Mouse (Mus musculus): ENCODE measurements around the gene Hist2h3b. TPM values are rescaled to one million over a fixed set of nuclear protein-coding genes. Genes with fewer than 3 reads are reported as not detected.
"Not testable (repeated sequence)": the region's sequence is repeated elsewhere in the genome, so short reads cannot be mapped to it uniquely, and the experiment has no call there.

Hist2h3b gene
- polyA plus RNA-seq, 3 experiments from 2014 or later, result 4.8 to 44.5 (median 9.0) TPM

GRCm38 (mm10) chr3:96262979-96263550 lies 5.4 kb upstream of the Hist2h3b start, which contains the start of gene Hist2h4:
TSS of gene Hist2h4 (minus strand) at chr3:96263311.
- peak; percentile 82 for ATAC-seq

DNA sequence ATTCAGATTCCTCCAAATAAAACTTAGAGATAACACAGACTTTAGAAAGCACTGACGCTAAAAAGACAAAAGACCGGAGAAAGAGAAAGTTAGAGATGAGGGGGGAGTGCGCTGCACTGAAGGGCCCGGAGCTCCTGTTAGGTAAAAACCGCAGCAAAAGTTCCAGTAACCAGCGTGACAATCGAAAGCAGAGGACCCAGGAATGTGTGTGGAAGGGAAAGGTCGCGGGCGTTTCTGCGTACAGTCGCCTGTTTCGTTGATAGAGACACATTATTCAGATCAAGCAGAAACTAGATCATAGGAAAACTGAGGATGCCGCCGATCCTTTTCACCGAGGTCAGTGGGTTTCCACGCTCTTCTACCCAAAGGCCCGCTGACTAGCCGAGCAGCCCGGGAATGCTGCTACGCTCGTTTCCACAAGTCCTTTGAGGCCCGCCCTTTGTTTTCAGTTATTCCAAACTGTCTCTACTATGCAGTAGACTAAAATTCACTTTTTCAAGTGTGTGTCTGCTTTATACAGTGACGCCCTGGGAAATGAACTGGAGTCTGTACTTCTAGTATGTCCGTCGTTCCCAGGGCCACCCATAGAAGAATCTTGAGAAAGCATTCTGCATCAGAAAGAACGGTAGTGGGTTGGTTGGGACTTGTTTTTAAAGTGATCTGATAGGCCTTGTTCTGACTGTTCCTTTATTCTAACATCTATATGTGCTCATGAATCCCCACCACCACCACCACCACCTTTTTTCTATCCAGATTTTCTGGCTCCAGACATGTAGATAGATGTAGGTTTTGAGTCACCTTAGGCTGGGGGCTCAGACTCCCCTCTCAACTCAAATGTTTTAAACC lies 4.7 kb upstream of the Hist2h3b start:
- ATAC-seq, result peak; percentile 36

DNA sequence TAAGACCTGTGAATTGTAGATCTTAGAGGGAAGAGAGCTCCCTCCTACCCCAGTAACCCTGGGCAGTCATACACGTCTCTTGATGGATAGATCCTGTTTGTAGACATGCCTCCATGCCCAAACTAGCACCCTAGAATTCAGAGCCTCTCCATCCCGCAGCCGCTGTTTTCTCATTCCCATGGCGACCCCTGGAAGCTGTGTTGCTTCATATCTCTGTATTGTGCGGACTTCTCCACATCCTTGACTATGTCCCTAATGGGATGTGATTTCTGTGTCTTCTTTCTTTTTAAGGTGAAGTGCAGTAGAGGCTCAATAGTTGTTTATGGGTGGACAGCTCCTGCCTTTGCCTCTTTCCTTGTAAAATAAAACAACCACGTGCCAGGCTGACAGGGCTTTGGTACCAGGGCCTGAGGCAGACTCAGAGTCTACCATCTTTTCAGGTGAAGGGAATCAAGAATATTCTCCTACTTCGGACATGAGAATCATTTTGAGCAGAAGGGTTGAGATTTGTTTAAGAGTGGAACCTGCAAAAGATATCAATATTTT lies 4.0 kb upstream of the Hist2h3b start:
- no peak for ATAC-seq

- no peak for ATAC-seq
Observed at GRCm38 (mm10) chr3:96266132-96266710, 2.2 kb upstream of the Hist2h3b start.

DNA sequence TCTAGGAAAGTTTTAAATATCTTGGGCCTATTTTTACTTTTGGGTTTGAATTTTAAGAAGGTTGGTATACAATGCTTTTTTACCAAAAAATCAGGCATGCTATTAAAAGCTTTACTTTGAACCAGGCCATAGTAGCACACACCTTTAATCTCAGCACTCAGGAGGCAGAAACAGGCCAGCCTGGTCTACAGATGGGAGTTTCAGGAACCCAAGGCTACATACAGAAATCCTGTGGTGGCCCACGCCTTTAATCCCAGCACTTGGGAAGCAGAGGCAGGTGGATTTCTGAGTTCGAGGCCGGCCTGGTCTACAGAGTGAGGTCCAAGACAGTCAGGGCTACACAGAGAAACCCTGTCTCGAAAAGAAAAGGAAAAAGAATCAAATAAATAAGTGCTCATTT lies 913 bp upstream of the Hist2h3b start:
- ATAC-seq, result no peak

DNA sequence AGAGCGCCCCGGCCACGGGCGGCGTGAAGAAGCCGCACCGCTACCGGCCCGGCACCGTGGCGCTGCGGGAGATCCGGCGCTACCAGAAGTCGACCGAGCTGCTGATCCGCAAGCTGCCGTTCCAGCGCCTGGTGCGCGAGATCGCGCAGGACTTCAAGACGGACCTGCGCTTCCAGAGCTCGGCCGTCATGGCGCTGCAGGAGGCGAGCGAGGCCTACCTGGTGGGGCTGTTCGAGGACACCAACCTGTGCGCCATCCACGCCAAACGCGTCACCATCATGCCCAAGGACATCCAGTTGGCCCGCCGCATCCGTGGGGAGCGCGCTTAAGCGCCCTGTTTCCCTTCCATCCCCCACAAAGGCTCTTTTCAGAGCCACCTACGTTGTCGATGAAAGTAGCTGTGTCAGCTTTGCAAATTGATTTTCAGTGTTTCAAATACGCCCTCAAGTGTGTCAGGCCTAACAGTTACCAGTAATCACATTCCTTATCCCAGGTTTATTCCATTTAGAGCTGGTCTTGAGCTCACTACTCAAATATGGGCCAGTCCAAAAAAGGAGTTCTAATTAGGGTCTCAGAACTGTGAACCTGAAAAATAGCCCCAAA lies 423 bp downstream of the Hist2h3b start:
- peak; percentile 18 for ATAC-seq

DNA sequence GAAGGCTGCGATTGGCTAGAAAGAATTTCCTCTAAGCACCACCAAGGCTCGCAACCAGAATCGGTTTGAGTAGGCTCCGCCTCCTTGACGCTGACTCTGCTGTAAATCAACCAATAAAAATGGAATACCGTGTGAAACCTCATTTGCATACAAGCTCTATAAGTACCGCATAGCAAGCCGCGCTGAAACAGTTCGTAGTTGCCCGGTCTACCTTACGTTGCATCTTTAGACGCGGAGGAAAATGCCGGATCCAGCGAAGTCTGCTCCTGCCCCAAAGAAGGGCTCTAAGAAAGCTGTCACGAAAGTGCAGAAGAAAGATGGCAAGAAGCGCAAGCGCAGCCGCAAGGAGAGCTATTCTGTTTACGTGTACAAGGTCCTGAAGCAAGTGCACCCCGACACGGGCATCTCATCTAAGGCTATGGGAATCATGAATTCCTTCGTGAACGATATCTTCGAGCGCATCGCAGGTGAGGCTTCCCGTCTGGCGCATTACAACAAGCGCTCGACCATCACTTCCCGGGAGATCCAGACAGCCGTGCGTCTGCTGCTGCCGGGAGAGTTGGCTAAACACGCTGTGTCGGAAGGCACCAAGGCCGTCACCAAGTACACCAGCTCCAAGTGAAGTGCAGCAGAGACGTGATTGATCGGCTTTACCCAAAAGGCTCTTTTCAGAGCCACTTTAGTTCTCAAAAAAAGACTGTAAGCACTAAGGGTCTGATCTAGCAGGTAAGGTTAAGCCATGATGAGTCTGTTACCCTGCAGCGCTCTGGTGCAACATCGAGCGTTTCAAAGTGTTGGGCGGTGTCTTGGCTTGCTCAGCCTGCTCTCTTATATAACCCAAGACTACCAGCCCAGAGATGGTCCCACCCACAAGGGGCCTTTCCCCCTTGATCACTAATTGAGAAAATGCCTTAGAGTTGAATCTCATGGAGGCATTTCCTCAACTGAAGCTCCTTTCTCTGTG lies 1.3 kb downstream of the Hist2h3b start, which contains the start of gene Hist2h2bb:
Gene Hist2h2bb (plus strand): TSS at position 242 of the 964 bp plus-strand sequence.
- ATAC-seq, result peak; percentile 87

- peak; percentile 40 for ATAC-seq
Observed at GRCm38 (mm10) chr3:96273591-96274465, 5.4 kb downstream of the Hist2h3b start.

DNA sequence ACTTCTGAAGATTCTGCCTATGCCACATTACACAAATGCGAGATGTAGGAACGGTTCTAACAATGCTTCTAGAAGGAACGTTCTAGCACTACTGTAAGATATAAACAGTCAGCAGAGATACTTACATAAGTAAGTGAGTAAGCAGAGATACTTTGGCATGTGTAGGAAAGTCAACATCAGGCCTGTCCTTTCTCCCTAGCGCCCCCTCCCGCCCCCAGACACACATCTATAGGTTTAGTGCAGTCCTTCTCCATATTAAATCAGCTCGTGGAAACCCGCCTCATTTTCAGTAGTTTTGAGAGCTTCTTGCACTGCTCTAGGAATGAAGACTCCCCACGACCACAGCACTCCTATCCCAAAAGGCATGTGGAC lies 9.0 kb downstream of the Hist2h3b start:
- ATAC-seq, result no peak

- ATAC-seq, result peak; percentile 80
Observed at GRCm38 (mm10) chr3:96277800-96278624, 9.6 kb downstream of the Hist2h3b start.

- ATAC-seq, result no peak
Observed at GRCm38 (mm10) chr3:96280660-96281059, 12.2 kb downstream of the Hist2h3b start.

DNA sequence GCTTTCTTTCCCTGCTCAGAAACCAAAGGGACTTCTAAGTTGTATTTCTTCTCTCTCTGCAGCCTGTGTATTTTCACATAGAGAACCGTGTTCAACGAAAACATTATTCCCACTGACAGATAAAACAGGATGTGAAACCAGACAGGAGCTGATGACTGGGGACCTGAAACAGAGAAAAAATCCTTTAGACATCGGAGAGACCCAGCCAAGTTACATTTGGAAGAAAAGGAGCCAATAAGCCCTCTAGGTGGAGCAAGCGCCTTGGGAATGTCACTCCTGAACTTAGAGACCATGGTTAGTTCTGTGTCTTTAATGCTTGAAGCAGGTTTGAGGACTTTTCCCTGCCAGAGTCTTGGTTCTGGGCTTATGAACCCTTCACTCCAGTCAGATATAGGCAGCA lies 16.0 kb downstream of the Hist2h3b start:
- ATAC-seq, result no peak

GRCm38 (mm10) chr3:96287334-96287733 lies 18.9 kb downstream of the Hist2h3b start:
- not testable (repeated sequence) for ATAC-seq

DNA sequence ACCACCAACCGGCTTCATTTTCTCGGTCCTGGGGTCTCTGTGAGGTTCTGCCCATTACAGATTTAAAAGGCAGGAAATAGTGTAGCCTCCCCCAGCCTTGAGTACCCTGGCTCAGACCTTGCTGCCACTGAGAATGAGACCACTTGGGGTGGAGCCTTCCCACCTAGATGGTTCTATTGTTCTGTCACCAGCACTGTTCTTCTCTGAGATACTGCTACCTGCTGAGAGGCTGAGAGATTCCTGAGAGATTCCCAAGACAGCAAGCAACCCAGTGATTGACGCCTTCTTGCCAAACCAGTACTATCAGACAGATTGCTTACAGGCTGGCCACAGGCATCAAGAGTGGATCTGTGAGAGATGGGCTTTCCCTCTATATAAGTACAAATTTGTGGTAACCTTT lies 20.7 kb downstream of the Hist2h3b start:
- ATAC-seq, result no peak

GRCm38 (mm10) chr3:96290727-96291126 lies 22.3 kb downstream of the Hist2h3b start:
- ATAC-seq, result not testable (repeated sequence)

- no peak for ATAC-seq
Observed at GRCm38 (mm10) chr3:96292641-96293040, 24.2 kb downstream of the Hist2h3b start.

GRCm38 (mm10) chr3:96293368-96293767 lies 24.9 kb downstream of the Hist2h3b start:
- ATAC-seq, result no peak

- ATAC-seq, result no peak
Observed at GRCm38 (mm10) chr3:96293787-96294186, 25.3 kb downstream of the Hist2h3b start, which contains the start of gene Fcgr1. TSS of gene Fcgr1 (minus strand) at chr3:96293969.

GRCm38 (mm10) chr3:96298360-96298759 lies 29.9 kb downstream of the Hist2h3b start:
- ATAC-seq, result no peak

DNA sequence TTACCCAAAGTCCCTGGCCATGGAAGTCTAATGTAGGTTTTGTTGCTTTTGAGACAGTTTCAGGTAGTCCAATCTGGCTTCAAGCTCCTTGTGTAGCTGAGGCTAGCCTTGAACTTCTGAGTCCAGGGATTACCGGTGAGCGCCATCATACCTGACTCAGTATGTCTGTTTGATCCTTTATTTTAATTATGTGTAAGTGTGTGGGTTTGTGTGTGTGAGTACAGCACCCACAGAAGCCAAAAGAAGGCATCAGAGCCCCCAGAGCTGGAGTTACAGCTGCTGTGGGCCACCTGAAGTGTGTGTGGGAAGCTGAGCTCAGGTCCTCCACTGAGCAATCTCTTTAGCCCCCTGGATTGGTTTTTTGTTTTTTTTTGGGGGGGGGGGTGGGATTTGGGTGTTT lies 31.1 kb downstream of the Hist2h3b start:
- ATAC-seq, result no peak
